Mouse (Mus musculus): ENCODE measurements at regions not wholly inside any gene's neighbourhood (a gene's known extent, or its start where the extent isn't known, plus 50 kb on each side); places are given as distances from the start of the nearest gene placed in this dataset.

DNA sequence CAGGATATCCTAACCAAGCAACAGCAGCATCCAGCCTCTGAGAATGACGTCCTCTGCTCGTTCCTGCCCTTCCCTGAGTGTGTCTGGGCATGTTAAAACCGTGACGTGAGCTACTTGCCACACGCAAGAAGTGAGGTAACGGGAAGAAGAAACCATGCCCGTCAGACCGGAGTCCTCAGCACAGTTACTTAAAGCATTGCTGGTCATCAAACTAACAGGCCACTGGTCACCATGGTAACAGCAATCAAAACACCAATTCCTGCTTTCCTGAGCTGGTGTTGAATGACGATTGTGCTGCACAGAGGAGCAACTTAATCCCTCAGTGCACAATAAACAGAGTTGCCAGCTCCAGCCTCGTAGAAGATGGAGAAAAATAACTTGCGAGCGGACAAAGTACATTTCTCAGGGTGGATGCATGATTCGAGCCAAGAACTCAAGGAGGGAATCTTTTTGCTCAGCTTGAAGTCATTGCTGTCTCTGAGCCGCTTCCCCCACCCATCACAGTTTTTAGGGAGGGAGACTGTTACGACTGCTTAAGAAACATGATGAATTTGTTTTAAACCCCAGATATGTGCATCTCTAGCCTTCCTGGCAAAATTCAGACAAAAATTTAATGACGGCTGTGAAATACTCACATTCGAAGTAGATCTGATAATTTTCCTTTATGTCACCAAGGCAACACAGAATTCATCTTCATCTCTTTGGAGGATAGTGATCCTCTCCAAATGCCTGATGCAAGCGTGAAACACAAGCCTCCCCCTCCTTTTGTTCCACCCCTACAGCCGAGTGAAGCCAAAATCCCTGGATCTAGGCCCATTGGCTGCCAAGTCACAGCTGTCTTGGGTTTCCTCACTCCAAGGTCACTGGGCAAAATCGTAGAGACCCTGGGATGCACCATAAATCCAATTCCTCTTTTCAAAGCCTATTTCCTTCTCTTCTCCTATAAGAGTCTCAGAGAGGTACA is 95.6 kb upstream of the Gm26657 start:
- no peaks in the 10 kb centered on the region for H3K36me3 ChIP-seq
- H3K4me3 ChIP-seq (replicated peaks) = no peak overlapping the region
- H3K4me1 ChIP-seq = peaks cover 21% of the 10 kb centered on the region
- WGBS = 17% methylated on average over 20 of the region's 20 CpGs
- peak overlapping the region; percentile 42 for H3K4me2 ChIP-seq
- peak; percentile 87 for ATAC-seq (ENCODE audit: low FRiP score)
- no peak overlapping the region for H3K9ac ChIP-seq (replicated peaks)
- peak overlapping the region; percentile 48 for H3K27ac ChIP-seq (replicated peaks)
- H3K9me3 ChIP-seq (replicated peaks) = no peaks in the 10 kb centered on the region
- H3K27me3 ChIP-seq (replicated peaks) = no peaks in the 10 kb centered on the region

DNA sequence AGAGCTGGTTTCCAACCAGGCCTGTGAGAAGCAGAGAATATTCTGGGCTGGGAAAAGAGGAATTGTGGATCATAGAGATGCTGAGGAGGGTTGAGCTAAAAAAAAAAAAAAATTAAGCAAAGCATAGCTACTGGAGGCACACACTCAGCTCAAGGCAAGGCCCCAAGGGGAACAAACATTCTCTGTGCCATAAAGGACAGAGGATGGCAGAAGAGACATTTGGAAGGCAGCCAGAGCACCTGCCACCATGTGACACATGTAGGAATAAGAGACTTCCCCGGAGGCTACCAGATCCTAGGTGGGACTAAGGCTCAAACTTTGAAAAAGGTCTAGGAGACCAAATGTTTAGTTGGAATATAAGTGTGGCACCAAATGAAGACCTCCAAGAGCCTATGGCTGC is 96.4 kb upstream of the Gm26657 start:
- Histone ChIP-seq H3K4me1 (peaks cover 21% of the 10 kb centered on the region), H3K27ac (replicated peaks) (peak overlapping the region; percentile 48), H3K4me3 (replicated peaks) (no peak overlapping the region), H3K36me3 (no peaks in the 10 kb centered on the region), H3K4me2 (peak overlapping the region; percentile 42), H3K27me3 (replicated peaks) (no peaks in the 10 kb centered on the region), H3K9me3 (replicated peaks) (no peaks in the 10 kb centered on the region), H3K9ac (replicated peaks) (no peak overlapping the region)
- ATAC-seq (ENCODE audit: low FRiP score) = no peak
- WGBS = 36% methylated on average over 1 of the region's 1 CpGs

- H3K4me1 ChIP-seq = peaks cover 17% of the 10 kb centered on the region
- no peaks in the 10 kb centered on the region for H3K27me3 ChIP-seq (replicated peaks)
- H3K27ac ChIP-seq (replicated peaks) = no peak overlapping the region
- ATAC-seq (ENCODE audit: low FRiP score) = no peak
- 65% methylated on average over 4 of the region's 4 CpGs for WGBS
- no peak overlapping the region for H3K4me3 ChIP-seq (replicated peaks)
- H3K36me3 ChIP-seq = no peaks in the 10 kb centered on the region
- no peak overlapping the region for H3K4me2 ChIP-seq
- H3K9ac ChIP-seq (replicated peaks) = no peak overlapping the region
- H3K9me3 ChIP-seq (replicated peaks) = no peaks in the 10 kb centered on the region
Measured at GRCm38 (mm10) chr4:56639709-56640108, 100.2 kb upstream of the Gm26657 start.

- H3K9ac ChIP-seq (replicated peaks) = no peak overlapping the region
- H3K4me3 ChIP-seq (replicated peaks) = no peak overlapping the region
- WGBS = 72% methylated on average over 14 of the region's 14 CpGs
- H3K9me3 ChIP-seq (replicated peaks) = no peaks in the 10 kb centered on the region
- ATAC-seq (ENCODE audit: low FRiP score) = no peak
- H3K36me3 ChIP-seq = no peaks in the 10 kb centered on the region
- H3K4me1 ChIP-seq = peaks cover 12% of the 10 kb centered on the region
- H3K4me2 ChIP-seq = no peak overlapping the region
- no peaks in the 10 kb centered on the region for H3K27me3 ChIP-seq (replicated peaks)
- H3K27ac ChIP-seq (replicated peaks) = no peak overlapping the region
Measured at GRCm38 (mm10) chr4:56638704-56639478, 101.0 kb upstream of the Gm26657 start.

DNA sequence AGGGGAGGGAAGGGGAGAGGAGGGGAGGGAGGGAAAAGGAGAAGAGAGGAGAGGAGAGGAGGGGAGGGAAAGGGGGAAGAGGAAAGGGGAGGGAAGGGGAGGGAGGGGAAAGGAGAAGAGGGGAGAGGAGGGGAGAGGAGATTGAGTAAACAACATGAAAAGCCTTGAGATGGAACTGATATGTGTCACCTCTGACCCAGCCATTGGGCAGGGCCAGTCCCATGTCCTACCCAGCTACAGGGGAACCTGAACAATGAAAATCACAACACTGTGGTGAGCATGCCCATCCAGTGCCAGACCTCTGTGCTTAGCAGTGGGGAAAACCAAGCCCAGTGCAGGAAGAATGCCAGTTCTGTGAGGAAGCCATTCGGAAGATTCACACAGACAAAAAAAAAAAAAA is 103.6 kb upstream of the Gm26657 start:
- Histone ChIP-seq H3K36me3 (no peaks in the 10 kb centered on the region), H3K4me1 (peaks cover 3% of the 10 kb centered on the region; the same call in 1 of the 2 replicates), H3K9ac (replicated peaks) (no peak overlapping the region), H3K27me3 (replicated peaks) (no peaks in the 10 kb centered on the region), H3K4me3 (replicated peaks) (no peak overlapping the region), H3K9me3 (replicated peaks) (no peaks in the 10 kb centered on the region), H3K27ac (replicated peaks) (no peak overlapping the region), H3K4me2 (no peak overlapping the region)
- no peak for ATAC-seq (ENCODE audit: low FRiP score)
- 69% methylated on average over 1 of the region's 1 CpGs for WGBS

DNA sequence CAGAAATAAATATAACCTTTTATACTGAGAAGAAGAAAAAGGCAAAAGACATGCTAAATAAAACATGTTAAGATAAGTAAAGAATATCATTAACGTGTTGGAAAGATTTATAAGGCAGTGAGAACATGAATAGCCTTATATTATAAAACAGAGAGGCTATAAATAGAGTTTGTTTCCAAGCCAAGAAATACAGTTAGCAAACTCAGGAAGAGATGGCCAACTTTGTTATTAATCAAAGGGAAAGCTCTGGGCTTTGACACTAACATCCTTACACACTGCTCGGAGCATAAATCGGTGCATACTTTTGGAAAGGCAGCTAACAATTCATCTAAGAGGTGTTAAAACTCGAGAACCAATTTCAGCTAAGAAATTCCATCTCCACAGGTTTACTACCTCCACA is 106.3 kb upstream of the Gm26657 start:
- Histone ChIP-seq H3K4me2 (no peak overlapping the region), H3K9ac (replicated peaks) (no peak overlapping the region), H3K27ac (replicated peaks) (no peak overlapping the region), H3K27me3 (replicated peaks) (no peaks in the 10 kb centered on the region), H3K4me1 (peaks cover 8% of the 10 kb centered on the region), H3K4me3 (replicated peaks) (no peak overlapping the region), H3K36me3 (no peaks in the 10 kb centered on the region), H3K9me3 (replicated peaks) (no peaks in the 10 kb centered on the region)
- WGBS = 68% methylated on average over 4 of the region's 4 CpGs
- ATAC-seq (ENCODE audit: low FRiP score) = no peak; the same call in 1 of the 2 replicates

- ATAC-seq (ENCODE audit: low FRiP score) = no peak; the same call in 1 of the 2 replicates
- no peak overlapping the region for H3K4me3 ChIP-seq (replicated peaks)
- H3K27ac ChIP-seq (replicated peaks) = no peak overlapping the region
- peaks cover 8% of the 10 kb centered on the region for H3K4me1 ChIP-seq
- H3K9ac ChIP-seq (replicated peaks) = no peak overlapping the region
- no peaks in the 10 kb centered on the region for H3K9me3 ChIP-seq (replicated peaks)
- H3K27me3 ChIP-seq (replicated peaks) = no peaks in the 10 kb centered on the region
- H3K4me2 ChIP-seq = no peak overlapping the region
- 55% methylated on average over 6 of the region's 6 CpGs for WGBS
- H3K36me3 ChIP-seq = no peaks in the 10 kb centered on the region
Measured at GRCm38 (mm10) chr4:56630251-56630650, 109.6 kb upstream of the Gm26657 start.

DNA sequence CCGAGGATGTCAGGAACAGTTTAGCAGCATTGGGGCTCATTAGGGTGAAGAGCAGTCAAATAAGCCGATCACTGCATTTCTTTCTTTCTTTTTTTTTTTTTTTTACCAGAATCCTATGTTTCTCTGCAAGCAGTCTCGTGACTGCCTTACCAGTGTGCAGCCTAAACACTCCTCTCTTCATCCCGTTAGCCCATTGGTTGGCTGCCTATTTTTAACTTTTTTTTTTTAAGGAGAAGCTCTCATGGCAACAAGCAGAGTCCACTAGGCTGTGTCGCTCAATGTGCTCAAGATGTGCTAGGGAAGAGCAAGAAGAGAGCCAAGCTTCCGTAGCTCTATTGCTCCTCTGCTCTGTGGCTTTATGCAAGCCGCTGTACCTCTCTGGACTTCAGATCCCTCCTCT is 112.7 kb upstream of the Gm26657 start:
- H3K9me3 ChIP-seq (replicated peaks) = no peaks in the 10 kb centered on the region
- H3K4me2 ChIP-seq = no peak overlapping the region
- ATAC-seq (ENCODE audit: low FRiP score) = no peak
- WGBS = 75% methylated on average over 7 of the region's 7 CpGs
- H3K27ac ChIP-seq (replicated peaks) = no peak overlapping the region
- no peaks in the 10 kb centered on the region for H3K36me3 ChIP-seq
- H3K4me1 ChIP-seq = peaks cover 6% of the 10 kb centered on the region; the same call in 1 of the 2 replicates
- H3K27me3 ChIP-seq (replicated peaks) = no peaks in the 10 kb centered on the region
- H3K9ac ChIP-seq (replicated peaks) = no peak overlapping the region
- no peak overlapping the region for H3K4me3 ChIP-seq (replicated peaks)

GRCm38 (mm10) chr4:56621782-56622181 is 118.1 kb upstream of the Gm26657 start:
- Histone ChIP-seq H3K27ac (replicated peaks) (no peak overlapping the region), H3K4me1 (no peaks in the 10 kb centered on the region), H3K9me3 (replicated peaks) (no peaks in the 10 kb centered on the region), H3K9ac (replicated peaks) (no peak overlapping the region), H3K4me2 (no peak overlapping the region), H3K27me3 (replicated peaks) (no peaks in the 10 kb centered on the region), H3K36me3 (no peaks in the 10 kb centered on the region), H3K4me3 (replicated peaks) (no peak overlapping the region)
- WGBS = 82% methylated on average over 4 of the region's 4 CpGs
- no peak for ATAC-seq (ENCODE audit: low FRiP score)

DNA sequence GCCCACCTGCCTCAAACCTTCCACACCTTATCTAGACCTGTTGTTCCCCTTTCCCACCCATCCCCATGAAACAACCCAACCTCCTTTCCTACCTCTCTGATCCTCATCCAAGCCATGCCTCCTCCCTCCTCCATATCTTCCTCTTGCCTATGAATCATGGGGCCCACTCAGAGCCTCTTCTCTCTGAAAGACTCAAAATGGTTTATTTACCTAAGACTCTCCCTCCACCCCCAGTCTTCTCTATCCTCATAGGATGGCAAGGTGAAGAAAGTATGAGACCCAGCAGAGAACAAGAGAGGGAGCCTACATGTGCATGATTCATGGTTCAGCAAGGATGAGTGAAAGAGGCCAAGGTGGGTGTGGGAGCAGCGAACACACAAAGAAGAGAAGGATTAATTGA is 118.5 kb upstream of the Gm26657 start:
- no peaks in the 10 kb centered on the region for H3K4me1 ChIP-seq
- no peak for ATAC-seq (ENCODE audit: low FRiP score)
- H3K4me2 ChIP-seq = no peak overlapping the region
- H3K9me3 ChIP-seq (replicated peaks) = no peaks in the 10 kb centered on the region
- no peaks in the 10 kb centered on the region for H3K27me3 ChIP-seq (replicated peaks)
- WGBS = 95% methylated on average over 1 of the region's 1 CpGs
- no peak overlapping the region for H3K27ac ChIP-seq (replicated peaks)
- H3K36me3 ChIP-seq = no peaks in the 10 kb centered on the region
- H3K9ac ChIP-seq (replicated peaks) = no peak overlapping the region
- H3K4me3 ChIP-seq (replicated peaks) = no peak overlapping the region

DNA sequence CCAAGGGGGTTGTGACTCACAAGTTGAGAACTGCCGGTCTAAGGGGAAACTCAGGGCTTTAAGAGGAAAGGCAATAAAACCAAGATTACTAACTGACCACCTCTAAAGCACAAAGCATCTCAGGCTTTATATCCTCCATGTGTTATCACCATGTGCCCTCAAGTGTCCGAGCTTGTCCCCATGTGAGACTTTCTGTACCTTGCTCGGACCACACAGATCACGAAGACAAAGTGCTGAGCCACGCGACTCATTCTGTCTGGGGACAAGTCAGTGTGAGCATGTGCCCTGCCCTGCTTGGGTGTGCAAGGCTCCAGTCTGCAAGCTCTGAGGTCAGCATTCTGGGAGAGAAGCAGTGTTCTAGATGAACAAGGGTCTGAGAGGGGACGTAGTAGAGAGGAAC is 119.2 kb upstream of the Gm26657 start:
- H3K4me1 ChIP-seq = no peaks in the 10 kb centered on the region
- no peak overlapping the region for H3K9ac ChIP-seq (replicated peaks)
- no peak overlapping the region for H3K4me2 ChIP-seq
- H3K9me3 ChIP-seq (replicated peaks) = no peaks in the 10 kb centered on the region
- no peak overlapping the region for H3K4me3 ChIP-seq (replicated peaks)
- H3K36me3 ChIP-seq = no peaks in the 10 kb centered on the region
- no peaks in the 10 kb centered on the region for H3K27me3 ChIP-seq (replicated peaks)
- no peak overlapping the region for H3K27ac ChIP-seq (replicated peaks)
- 84% methylated on average over 7 of the region's 7 CpGs for WGBS
- ATAC-seq (ENCODE audit: low FRiP score) = no peak

- Histone ChIP-seq H3K4me2 (no peak overlapping the region), H3K27ac (replicated peaks) (no peak overlapping the region), H3K9me3 (replicated peaks) (no peaks in the 10 kb centered on the region), H3K36me3 (no peaks in the 10 kb centered on the region), H3K4me1 (no peaks in the 10 kb centered on the region), H3K4me3 (replicated peaks) (no peak overlapping the region), H3K27me3 (replicated peaks) (no peaks in the 10 kb centered on the region), H3K9ac (replicated peaks) (no peak overlapping the region)
- ATAC-seq (ENCODE audit: low FRiP score) = no peak
Measured at GRCm38 (mm10) chr4:56619803-56620202, 120.1 kb upstream of the Gm26657 start.

All from neural tube, embryonic 15.5 days (tissue).